8 mouse cellular contexts compared by ENCODE assay signal in the genomic region with DNA sequence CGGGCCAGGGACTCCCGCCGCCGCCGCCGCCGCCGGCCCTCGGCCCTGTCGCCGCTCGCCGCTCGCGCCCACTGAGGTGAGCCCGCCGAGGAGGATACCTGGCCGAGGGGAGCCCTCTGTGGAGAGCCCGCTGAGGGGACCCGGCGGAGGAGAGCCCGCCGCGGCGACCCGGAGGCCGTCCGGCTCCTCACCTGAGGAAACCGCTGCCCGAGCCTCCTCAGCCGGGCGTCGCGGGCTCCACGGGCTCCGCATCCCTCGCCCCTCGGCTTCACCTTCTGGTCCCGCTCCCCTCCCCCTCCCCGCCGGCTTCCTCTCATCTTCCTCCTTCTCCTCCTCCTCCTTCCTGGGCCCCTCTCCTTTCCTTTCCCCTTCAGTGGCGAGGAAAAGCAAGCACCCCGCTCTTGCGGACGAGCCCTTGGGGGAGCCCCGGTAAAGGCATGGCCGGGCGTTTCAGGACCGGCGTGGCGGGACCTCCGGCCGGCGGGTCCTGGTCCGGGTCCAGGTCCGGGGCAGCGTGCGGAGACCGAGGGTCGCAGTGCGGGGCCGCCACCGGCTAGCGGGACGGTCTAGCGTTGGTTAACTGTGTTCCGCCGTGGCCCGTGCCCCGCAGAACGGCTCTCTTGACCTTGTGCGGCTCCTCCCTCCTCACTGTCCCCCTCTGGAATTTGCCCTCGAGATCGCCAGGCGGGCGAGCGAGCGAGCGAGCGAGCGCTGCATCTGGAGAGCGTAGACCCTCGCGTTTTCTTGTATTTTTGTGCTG. TPM values are rescaled to one million over a fixed set of nuclear protein-coding genes. Genes with fewer than 3 reads are reported as not detected.
DNase-seq lines count a peak whose midpoint lies in the region; ATAC-seq and TF ChIP-seq lines count a peak whose summit lies in the region.

No protein-coding gene starts in this region.

- ATAC-seq in inflammation-experienced regulatory T-cells, adult 6 months = peak; percentile 16
- ATAC-seq in limb, embryonic 11.5 days (ENCODE audit: insufficient number of reproducible peaks, low FRiP score, low TSS enrichment, low read depth) = peak; percentile 36; the same call in 1 of the 2 replicates
- ATAC-seq in midbrain, embryonic 13.5 days = peak; percentile 65

- H3K9me3 ChIP-seq in limb, embryonic 11.5 days (ENCODE audit: control insufficient read depth, low read length) = no peaks in the 10 kb centered on the region
- no peaks in the 10 kb centered on the region for H3K9me3 ChIP-seq in midbrain, embryonic 13.5 days

- DNase-seq in layer of hippocampus, adult 11-12 months (ENCODE audit: low spot score) = peak; percentile 21
- no peak for DNase-seq in layer of hippocampus, adult 9-10 months (ENCODE audit: low spot score)
- DNase-seq in cerebellum, adult 2 months = peak; percentile 44 to 63
- DNase-seq in frontal cortex, postnatal 14 days (ENCODE audit: low spot score in 2 of 2) = peak; percentile 18 to 19
- DNase-seq in limb, embryonic 11.5 days (ENCODE audit: low spot score) = peak; percentile 76
- DNase-seq in splenic B cell, adult 2 months (ENCODE audit: low read depth, low spot score) = peak; percentile 36

- no peaks in the 10 kb centered on the region for H3K27me3 ChIP-seq in cerebellum, adult 2 months (ENCODE audit: control insufficient read depth, insufficient read depth, low read length)
- H3K27me3 ChIP-seq in limb, embryonic 11.5 days (ENCODE audit: control insufficient read depth, insufficient read depth, low read length) = no peaks in the 10 kb centered on the region
- H3K27me3 ChIP-seq in midbrain, embryonic 13.5 days = no peaks in the 10 kb centered on the region
- no peaks in the 10 kb centered on the region for H3K27me3 ChIP-seq in splenic B cell, adult 2 months (ENCODE audit: control insufficient read depth, insufficient read depth, low read length, poor library complexity, severe bottlenecking)

- peak overlapping the region; percentile 80 for H3K4me2 ChIP-seq in limb, embryonic 11.5 days (ENCODE audit: low read depth, severe bottlenecking)
- peak overlapping the region; percentile 75 for H3K4me2 ChIP-seq in midbrain, embryonic 13.5 days (replicated peaks)

- no peak for TF ChIP-seq CTCF in cerebellum, adult 2 months (IDR thresholded peaks at IDR 0.05; ENCODE audit: borderline replicate concordance, insufficient read depth, low read depth, low read length)

- H3K36me3 ChIP-seq in limb, embryonic 11.5 days (ENCODE audit: control insufficient read depth, insufficient read depth, low read length) = no peaks in the 10 kb centered on the region; the same call in 1 of the 2 replicates
- peaks cover 13% of the 10 kb centered on the region for H3K36me3 ChIP-seq in midbrain, embryonic 13.5 days
- H3K36me3 ChIP-seq in splenic B cell, adult 2 months (ENCODE audit: control insufficient read depth, insufficient read depth, low read length, poor library complexity, severe bottlenecking) = 0 out of 2 replicates have a peak, but pooled peaks cover 2% of the 10 kb centered on the region

- TF ChIP-seq POLR2A in cerebellum, adult 2 months (IDR thresholded peaks at IDR 0.05; ENCODE audit: borderline replicate concordance, insufficient read depth, low read length) = 0 out of 2 replicates have a peak, but pooled peaks have one; percentile 27

- H3K4me1 ChIP-seq in cerebellum, adult 2 months (ENCODE audit: control insufficient read depth, insufficient read depth, low read length) = peaks cover 9% of the 10 kb centered on the region; the same call in 1 of the 2 replicates
- peaks cover 8% of the 10 kb centered on the region for H3K4me1 ChIP-seq in limb, embryonic 11.5 days (ENCODE audit: control insufficient read depth, insufficient read depth, low read length)
- peaks cover 48% of the 10 kb centered on the region for H3K4me1 ChIP-seq in midbrain, embryonic 13.5 days (replicated peaks)

- peak overlapping the region; percentile 94 for H3K9ac ChIP-seq in limb, embryonic 11.5 days (ENCODE audit: low read length)
- peak overlapping the region; percentile 95 for H3K9ac ChIP-seq in midbrain, embryonic 13.5 days (replicated peaks)

- H3K4me3 ChIP-seq in cerebellum, adult 2 months (replicated peaks; ENCODE audit: insufficient read depth, low read depth, low read length) = peak overlapping the region; percentile 80
- peak overlapping the region; percentile 89 for H3K4me3 ChIP-seq in limb, embryonic 11.5 days (ENCODE audit: low read depth, low read length)
- peak overlapping the region; percentile 91 for H3K4me3 ChIP-seq in midbrain, embryonic 13.5 days (replicated peaks)

- under 1% methylated on average over 80 of the region's 84 CpGs for WGBS in cerebellum, adult 2 months
- under 1% methylated on average over 74 of the region's 84 CpGs for WGBS in limb, embryonic 11.5 days
- WGBS in midbrain, embryonic 13.5 days = under 1% methylated on average over 56 of the region's 84 CpGs

- peak overlapping the region; percentile 42 for H3K27ac ChIP-seq in cerebellum, adult 2 months (ENCODE audit: insufficient read depth, low read length)
- H3K27ac ChIP-seq in limb, embryonic 11.5 days (replicated peaks; ENCODE audit: low read depth, low read length) = peak overlapping the region; percentile 92
- H3K27ac ChIP-seq in midbrain, embryonic 13.5 days = peak overlapping the region; percentile 96

RNA-seq across cellular contexts. Expression of gene Lpgat1, which starts 1.1 kb away (rescaled TPM):
- 73.3 and 77.5 TPM in 2 replicates for polyA plus RNA-seq in cerebellum, adult 2 months (2012; rRNA removed)
- 1 to 10 TPM; 7.2 to 8.7 (median 8.3) TPM for polyA plus RNA-seq in inflammation-experienced regulatory T-cells, adult 6 months (2017; shearing (Covaris generic))
- polyA plus RNA-seq in limb, embryonic 11.5 days (2014; fragmentation: Nextera tagmentation; extraction: Ambion mirVana) = 44.1 and 45.7 TPM in 2 replicates
- 30.7 and 30.9 TPM in 2 replicates for polyA plus RNA-seq in midbrain, embryonic 13.5 days (2015; fragmentation: Nextera tagmentation; extraction: Ambion mirVana)

Comparison
In these comparisons a context has a peak if more than half of its experiments do, and no peak if none do; other contexts are left out.
1. H3K27ac ChIP-seq: peak in every context shown above with its lines; median percentile 96 in midbrain, embryonic 13.5 days; 92 in limb, embryonic 11.5 days; 42 in cerebellum, adult 2 months.